Mouse (Mus musculus) liver, embryonic 12.5 days (tissue): ENCODE results near the gene Scgb1c1. TPM values are rescaled to one million over a fixed set of nuclear protein-coding genes. Genes with fewer than 3 reads are reported as not detected.
A peak's percentile ranks its signal among the peaks of the same experiment; 100 is the strongest.

ENCODE experiments used
- ATAC-seq: fragments of 200-750 bp; cut with Nextera tagmentation; 2 replicates; pipeline ENCODE4 v1.8.0; 2017; ENCODE audit warnings: moderate number of reproducible peaks, mild to moderate bottlenecking, moderate library complexity
- H3K27ac ChIP-seq: fragments of 300-500 bp; sonication (generic); 2 replicates; pipeline ENCODE4 v1.5.1; 2016; ENCODE audit warnings: mild to moderate bottlenecking
- H3K27me3 ChIP-seq: fragments of 300-500 bp; sonication (generic); replicated peaks from 2 replicates; pipeline ENCODE4 v1.6.1; 2016; ENCODE audit warnings: mild to moderate bottlenecking, moderate library complexity
- H3K36me3 ChIP-seq: fragments of 300-500 bp; sonication (generic); 2 replicates; pipeline ENCODE4 v1.6.1; 2016; ENCODE audit warnings: mild to moderate bottlenecking, moderate library complexity
- H3K4me1 ChIP-seq: fragments of 300-500 bp; sonication (generic); 2 replicates; pipeline ENCODE4 v1.6.1; 2016
- H3K4me2 ChIP-seq: fragments of 300-500 bp; sonication (generic); 2 replicates; pipeline ENCODE4 v1.6.1; 2016; ENCODE audit warnings: mild to moderate bottlenecking, moderate library complexity
- H3K4me3 ChIP-seq: fragments of 300-500 bp; sonication (generic); 2 replicates; pipeline ENCODE4 v1.5.1; 2016; ENCODE audit warnings: mild to moderate bottlenecking, moderate library complexity
- H3K9ac ChIP-seq: fragments of 300-500 bp; sonication (generic); 2 replicates; pipeline ENCODE4 v1.6.1; 2016; ENCODE audit warnings: mild to moderate bottlenecking, moderate library complexity
- H3K9me3 ChIP-seq: fragments of 300-500 bp; sonication (generic); replicated peaks from 2 replicates; pipeline ENCODE4 v1.6.1; 2016; ENCODE audit warnings: mild to moderate bottlenecking, moderate library complexity
- WGBS: fragments of 180-500 bp; shearing (Covaris S2); methylation state at CpG from one replicate; pipeline ENCODE4 v1.1.7; 2016; ENCODE audit not compliant: insufficient replicate concordance; 5-methylcytosine and 5-hydroxymethylcytosine counted together
- polyA plus RNA-seq: library from polyadenylated mRNA; unstranded; fragments of >200 nt; fragmentation: Nextera tagmentation; extraction: Ambion mirVana; gene quantifications from 2 replicates; pipeline ENCODE4 v1.2.1, GENCODE M21; 2016

Scgb1c1 gene
- polyA plus RNA-seq, 1 experiment from 2014 or later: not detected

DNA sequence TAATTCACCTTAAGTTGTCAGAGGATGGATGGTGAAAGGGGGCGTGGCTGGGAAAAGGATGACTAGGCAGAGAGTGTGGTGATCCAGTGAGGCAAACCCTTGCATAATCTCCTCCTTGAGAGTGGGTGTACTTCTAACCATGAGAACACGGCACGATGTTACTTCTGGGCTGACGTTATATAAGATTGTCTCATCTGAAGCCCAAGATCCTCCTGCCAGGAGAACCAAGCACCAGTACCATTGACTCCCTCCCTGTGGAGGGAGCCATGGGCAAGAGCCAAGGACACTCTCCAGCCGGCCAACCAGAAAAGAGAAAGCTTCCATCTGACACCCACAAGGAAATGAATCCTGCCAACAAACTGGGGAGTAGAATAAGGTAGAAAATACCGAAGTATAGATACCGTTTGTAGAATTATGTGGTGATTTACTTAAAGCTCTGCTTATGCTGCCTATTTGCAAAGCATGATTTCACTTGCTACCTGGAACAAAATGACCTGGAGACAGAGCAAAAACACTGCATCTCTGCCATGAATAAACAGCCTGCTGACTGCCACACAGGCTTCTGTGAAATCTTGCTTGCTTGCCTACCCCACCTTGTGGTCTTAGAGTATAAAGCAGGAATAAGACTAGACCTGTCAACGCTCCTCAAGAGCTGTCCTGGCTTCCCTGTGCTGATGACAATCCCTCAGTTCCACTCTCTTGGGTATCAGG lies 17.0 kb upstream of the Scgb1c1 start:
- 23% methylated on average over 8 of the region's 8 CpGs for WGBS
- Histone ChIP-seq H3K36me3 (no peaks in the 10 kb centered on the region), H3K4me3 (no peak overlapping the region), H3K9ac (no peak overlapping the region), H3K27ac (no peak overlapping the region), H3K4me2 (no peak overlapping the region), H3K9me3 (no peaks in the 10 kb centered on the region), H3K4me1 (no peaks in the 10 kb centered on the region), H3K27me3 (peaks cover 7% of the 10 kb centered on the region)
- no peak for ATAC-seq

DNA sequence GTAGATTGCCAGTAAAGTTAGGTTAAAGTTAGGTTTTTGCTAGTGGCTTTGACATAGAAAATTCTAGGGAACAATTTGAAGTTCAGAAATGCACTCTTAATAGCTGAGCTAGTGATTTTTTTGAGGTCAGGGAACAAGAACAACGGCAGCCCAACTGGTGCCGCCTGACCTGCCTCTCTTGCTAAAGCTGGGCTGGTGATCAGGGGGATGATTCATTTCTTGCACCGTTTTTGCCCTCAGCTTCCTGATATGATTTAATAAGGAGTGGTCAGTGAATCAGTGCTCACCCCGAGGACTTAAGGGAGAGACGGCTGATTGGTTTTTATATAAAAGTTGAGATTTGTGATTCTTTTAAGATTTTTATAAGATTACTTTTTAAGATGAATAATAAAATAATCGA lies 13.9 kb upstream of the Scgb1c1 start:
- H3K36me3 ChIP-seq: no peaks in the 10 kb centered on the region
- H3K4me3 ChIP-seq: no peak overlapping the region
- H3K27ac ChIP-seq: no peak overlapping the region
- 52% methylated on average over 6 of the region's 6 CpGs for WGBS
- no peak overlapping the region for H3K4me2 ChIP-seq
- peaks cover 9% of the 10 kb centered on the region for H3K4me1 ChIP-seq
- peaks cover 13% of the 10 kb centered on the region for H3K27me3 ChIP-seq
- no peak overlapping the region for H3K9ac ChIP-seq
- H3K9me3 ChIP-seq: no peaks in the 10 kb centered on the region
- no peak for ATAC-seq

DNA sequence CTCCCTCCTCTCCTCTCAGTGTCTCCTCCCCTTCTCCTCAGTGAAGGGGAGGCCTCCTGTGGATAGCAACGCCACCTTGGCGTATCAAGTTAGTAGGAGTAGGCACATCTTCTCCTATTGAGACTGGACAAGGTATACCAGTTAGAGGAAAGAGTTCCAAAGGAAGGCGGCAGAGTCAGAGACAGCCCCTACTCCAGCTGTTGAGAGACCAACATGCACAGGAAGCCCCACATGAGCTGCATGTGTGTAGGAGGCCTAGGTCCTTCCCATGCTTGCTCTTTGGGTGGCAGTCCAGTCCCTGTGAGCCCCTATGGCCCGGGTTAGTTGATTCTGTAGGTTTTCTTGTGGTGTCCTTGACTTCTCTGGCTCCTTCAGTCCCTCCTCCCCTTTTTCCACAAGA lies 12.0 kb upstream of the Scgb1c1 start:
- Histone ChIP-seq H3K36me3 (no peaks in the 10 kb centered on the region), H3K4me2 (no peak overlapping the region), H3K4me1 (peaks cover 9% of the 10 kb centered on the region), H3K27me3 (peaks cover 27% of the 10 kb centered on the region), H3K9me3 (no peaks in the 10 kb centered on the region), H3K9ac (no peak overlapping the region), H3K4me3 (no peak overlapping the region), H3K27ac (no peak overlapping the region)
- WGBS: 68% methylated on average over 4 of the region's 4 CpGs
- ATAC-seq: no peak

DNA sequence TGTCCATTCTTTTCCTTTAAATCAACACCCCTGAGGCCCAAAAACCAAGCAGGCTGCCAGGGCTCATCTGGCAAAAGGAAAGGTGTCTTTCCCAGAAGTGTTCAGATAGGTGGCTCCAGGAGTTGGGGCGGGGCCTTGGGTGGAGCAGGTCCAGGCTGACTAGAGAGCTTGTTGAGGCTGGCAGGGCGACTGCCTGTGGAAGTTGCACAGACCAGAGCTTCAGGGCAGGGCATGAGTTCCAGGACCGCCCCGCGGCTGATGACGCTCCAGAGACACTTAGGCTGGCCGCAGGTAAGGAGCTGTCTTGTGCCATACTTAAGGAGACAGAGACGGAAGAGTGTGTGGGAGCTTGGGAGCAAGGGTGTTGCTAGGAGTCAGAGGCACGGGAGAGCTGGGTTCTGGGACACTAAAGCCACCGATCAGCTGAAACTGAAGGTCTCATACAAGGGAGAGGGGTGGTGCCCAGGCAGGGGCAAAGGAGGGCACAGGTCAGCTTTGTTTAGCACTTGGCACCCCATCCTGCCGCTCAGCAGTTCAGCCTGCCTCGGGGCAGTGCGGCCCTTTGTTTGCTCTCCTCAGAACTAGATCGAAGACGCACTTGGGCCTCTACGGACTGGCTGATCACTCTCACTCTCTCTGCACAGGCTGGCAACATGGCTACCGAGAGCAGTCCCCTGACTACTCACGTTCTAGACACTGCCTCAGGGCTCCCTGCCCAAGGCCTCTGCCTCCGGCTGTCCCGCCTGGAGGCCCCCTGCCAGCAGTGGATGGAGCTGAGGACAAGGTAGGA lies 10.2 kb upstream of the Scgb1c1 start, which contains the start of gene Urah:
TSS of gene Urah (plus strand) at position 51 of the 790 bp plus-strand sequence.
- H3K9me3 ChIP-seq: no peaks in the 10 kb centered on the region
- no peak within 1 kb of the TSS for H3K4me3 ChIP-seq
- peak; percentile 62 for ATAC-seq
- peaks cover 43% of the 10 kb centered on the region for H3K27me3 ChIP-seq
- H3K27ac ChIP-seq: no peak within 1 kb of the TSS
- H3K4me1 ChIP-seq: peaks cover 9% of the 10 kb centered on the region
- H3K4me2 ChIP-seq: peak within 1 kb of the TSS; percentile 33
- no peak within 1 kb of the TSS for H3K9ac ChIP-seq
- no peaks in the 10 kb centered on the region for H3K36me3 ChIP-seq
- WGBS: 43% methylated on average over 20 of the region's 20 CpGs

DNA sequence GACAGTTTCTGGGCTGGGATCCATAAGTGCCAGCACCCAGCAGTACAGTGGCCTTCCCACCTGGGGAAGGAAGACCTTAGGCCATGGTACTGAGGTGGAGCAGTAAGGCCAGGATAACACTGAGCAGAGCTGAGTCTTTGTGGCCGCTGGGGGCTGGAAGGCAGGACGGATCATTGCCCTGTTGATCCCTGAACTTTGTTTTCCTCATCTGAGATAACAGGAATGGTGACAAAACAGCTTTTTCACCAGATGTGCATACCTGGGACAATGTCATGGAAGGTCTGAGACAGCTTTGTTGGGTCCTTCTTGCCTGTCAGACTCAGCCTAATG lies 9.6 kb upstream of the Scgb1c1 start:
- 57% methylated on average over 2 of the region's 2 CpGs for WGBS
- no peak overlapping the region for H3K9ac ChIP-seq
- no peaks in the 10 kb centered on the region for H3K36me3 ChIP-seq
- peak; percentile 24; the same call in 1 of the 2 replicates for ATAC-seq
- H3K4me1 ChIP-seq: peaks cover 9% of the 10 kb centered on the region
- H3K27ac ChIP-seq: no peak overlapping the region
- no peak overlapping the region for H3K4me3 ChIP-seq
- H3K27me3 ChIP-seq: peaks cover 48% of the 10 kb centered on the region
- H3K4me2 ChIP-seq: peak overlapping the region; percentile 33; the same call in 1 of the 2 replicates
- H3K9me3 ChIP-seq: no peaks in the 10 kb centered on the region

DNA sequence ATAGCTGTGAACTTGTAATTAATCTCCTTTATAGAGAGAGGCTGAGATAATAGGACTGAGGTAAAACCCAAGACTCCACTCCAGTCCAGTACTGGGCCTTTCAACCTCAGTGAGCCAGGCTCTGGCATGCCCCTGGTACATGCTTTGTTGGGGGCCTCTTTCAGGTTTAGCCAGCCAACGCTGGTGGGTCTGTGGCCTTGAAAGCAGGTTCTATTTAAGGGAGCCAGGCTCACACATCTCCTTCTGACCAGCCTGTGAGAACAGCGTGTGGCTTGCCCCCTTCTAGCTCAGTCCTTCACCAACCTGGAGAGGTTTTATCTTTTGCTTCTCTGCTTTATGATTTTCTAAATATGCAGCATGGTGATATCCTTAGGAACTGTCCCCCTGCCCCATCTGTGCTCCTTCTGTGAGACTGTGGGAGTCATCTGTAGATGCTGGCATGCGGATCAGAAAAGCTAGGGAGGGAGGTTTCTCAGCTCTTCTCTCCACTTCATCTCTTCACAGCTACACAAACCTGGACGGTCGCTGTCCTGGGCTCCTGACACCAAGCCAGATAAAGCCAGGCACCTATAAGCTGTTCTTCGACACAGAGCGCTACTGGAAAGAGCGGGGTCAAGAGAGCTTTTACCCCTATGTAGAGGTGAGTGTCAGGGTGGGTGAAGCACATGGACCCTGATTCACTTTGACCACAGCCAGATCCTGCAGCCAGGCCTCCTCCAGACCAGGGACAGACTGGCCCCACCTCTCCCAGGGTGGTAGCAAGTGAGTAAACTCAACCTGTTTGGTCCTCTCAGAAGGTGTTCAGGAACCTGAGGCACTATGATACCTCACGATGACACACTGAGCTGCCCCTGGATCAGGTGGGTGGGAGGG lies 8.9 kb upstream of the Scgb1c1 start:
- 74% methylated on average over 9 of the region's 9 CpGs for WGBS
- Histone ChIP-seq H3K4me3 (no peak overlapping the region), H3K27ac (no peak overlapping the region), H3K36me3 (no peaks in the 10 kb centered on the region), H3K9me3 (no peaks in the 10 kb centered on the region), H3K27me3 (peaks cover 55% of the 10 kb centered on the region), H3K9ac (no peak overlapping the region), H3K4me1 (peaks cover 9% of the 10 kb centered on the region), H3K4me2 (no peak overlapping the region)
- ATAC-seq: no peak

DNA sequence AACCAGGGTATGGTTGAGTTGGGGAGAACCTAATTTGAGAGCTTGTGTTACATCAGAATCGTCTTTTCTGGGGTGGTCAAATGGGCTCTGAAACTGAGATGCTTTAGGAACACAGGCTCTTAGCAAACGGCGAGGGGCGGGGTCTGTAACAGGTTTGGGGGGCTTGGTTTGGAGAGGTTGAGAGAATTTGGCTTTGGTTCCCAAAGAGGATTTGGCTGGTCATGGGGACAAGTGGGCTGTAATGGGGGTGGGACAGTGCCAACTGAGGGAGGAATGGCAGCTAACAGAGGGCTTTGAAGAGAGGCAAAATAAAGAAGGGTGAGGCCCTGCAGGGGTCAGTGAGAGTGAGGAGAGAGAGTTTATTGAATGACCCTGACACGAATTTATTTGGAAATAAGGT lies 5.8 kb upstream of the Scgb1c1 start:
- WGBS: 54% methylated on average over 5 of the region's 5 CpGs
- Histone ChIP-seq H3K9me3 (no peaks in the 10 kb centered on the region), H3K4me1 (peaks cover 9% of the 10 kb centered on the region), H3K27ac (no peak overlapping the region), H3K9ac (no peak overlapping the region), H3K36me3 (no peaks in the 10 kb centered on the region), H3K27me3 (peaks cover 68% of the 10 kb centered on the region), H3K4me2 (no peak overlapping the region), H3K4me3 (no peak overlapping the region)
- no peak for ATAC-seq

DNA sequence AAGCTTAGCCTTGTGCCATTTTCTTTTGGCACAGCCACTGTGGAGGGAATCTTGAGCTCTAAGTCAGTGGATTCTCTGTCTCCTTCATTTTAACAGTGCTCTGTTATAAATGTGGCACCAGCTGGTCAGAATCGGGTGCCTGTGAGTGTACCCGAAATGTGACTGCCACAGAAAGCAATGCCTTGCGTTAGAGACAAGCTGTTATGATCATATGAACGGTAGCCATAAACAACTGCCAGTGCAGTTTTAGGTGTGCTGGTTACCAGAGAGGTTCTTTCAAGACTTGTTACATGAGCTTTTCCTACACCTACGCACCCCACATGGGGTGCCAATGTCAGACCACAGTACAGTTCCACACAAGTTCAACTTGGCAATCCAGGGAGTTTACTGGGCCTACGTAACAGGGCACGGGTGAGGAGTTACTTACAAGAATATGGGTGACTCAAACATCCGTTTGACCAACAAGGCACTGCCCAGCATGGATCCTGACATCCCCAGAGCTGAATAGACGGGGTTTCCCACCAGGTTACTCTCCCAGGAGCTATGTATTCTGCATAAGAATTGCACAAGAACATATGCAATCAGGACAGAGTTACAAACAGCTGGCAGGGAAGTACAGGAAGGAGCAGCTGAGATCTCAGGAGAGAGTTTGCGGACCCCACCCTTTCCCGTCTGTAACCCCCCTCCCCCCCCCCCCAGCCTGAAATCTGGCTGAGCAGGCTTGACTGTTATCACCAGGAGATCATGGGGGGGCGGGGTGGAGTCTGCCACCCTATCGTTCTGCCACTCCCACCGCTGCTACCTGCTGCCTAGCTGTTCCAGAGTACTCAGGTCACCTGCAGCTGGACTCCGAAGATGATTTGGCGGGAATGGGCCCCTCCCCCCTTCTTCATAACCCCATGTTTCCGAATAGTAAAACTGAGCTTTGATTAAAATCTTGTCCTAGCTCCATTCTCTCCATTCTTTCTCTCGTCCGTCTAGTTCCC lies 4.3 kb upstream of the Scgb1c1 start:
- Histone ChIP-seq H3K27ac (no peak overlapping the region), H3K9me3 (no peaks in the 10 kb centered on the region), H3K27me3 (peaks cover 76% of the 10 kb centered on the region), H3K4me1 (no peaks in the 10 kb centered on the region), H3K9ac (no peak overlapping the region), H3K4me3 (no peak overlapping the region), H3K4me2 (no peak overlapping the region), H3K36me3 (no peaks in the 10 kb centered on the region)
- 31% methylated on average over 19 of the region's 19 CpGs for WGBS
- no peak for ATAC-seq

DNA sequence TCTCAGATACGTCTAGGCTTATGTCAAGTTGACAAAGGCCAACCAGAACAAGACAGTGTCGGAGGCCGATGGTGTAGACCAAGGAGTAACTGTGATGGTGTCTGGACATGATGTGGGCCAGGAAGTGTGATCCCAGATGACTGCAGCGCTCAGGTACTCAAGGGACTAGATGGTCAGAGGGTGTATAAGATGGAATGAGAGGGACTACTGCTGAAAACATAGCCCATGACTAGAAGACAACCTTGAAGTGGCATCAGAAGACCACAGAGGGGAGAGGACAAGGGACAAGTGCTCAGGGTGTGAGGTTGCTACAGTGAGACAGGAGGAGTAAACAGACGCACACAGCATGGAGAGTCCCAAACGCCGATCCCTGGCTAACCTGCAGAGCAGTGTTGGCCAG lies 1.5 kb upstream of the Scgb1c1 start:
- H3K36me3 ChIP-seq: no peaks in the 10 kb centered on the region
- H3K27ac ChIP-seq: no peak overlapping the region
- peaks cover 67% of the 10 kb centered on the region for H3K27me3 ChIP-seq
- H3K4me2 ChIP-seq: no peak overlapping the region
- H3K9me3 ChIP-seq: no peaks in the 10 kb centered on the region
- 59% methylated on average over 7 of the region's 7 CpGs for WGBS
- H3K9ac ChIP-seq: no peak overlapping the region
- no peak for ATAC-seq
- H3K4me1 ChIP-seq: no peaks in the 10 kb centered on the region
- H3K4me3 ChIP-seq: no peak overlapping the region

DNA sequence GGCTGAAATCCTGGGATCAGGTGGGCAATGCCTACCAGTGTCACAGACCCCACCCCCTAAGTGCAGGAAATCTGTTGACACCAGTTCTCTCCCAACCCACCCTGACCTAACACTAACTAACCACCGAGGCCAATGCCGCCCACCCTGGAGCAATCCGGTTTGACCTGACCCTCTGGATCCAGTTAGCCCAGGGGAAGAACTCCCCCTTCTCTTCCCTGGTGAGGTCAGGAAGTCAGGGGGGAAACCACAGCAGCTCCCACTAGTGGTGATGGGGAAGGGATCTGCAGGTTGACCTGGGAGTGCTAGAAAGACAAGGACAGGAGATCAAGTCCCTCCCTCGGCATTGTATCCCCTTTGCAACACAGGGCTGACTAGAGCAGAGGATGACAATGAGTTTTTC lies 336 bp downstream of the Scgb1c1 start:
- Histone ChIP-seq H3K4me1 (no peaks in the 10 kb centered on the region), H3K9ac (no peak overlapping the region), H3K27me3 (peaks cover 48% of the 10 kb centered on the region), H3K4me2 (no peak overlapping the region), H3K36me3 (no peaks in the 10 kb centered on the region), H3K9me3 (no peaks in the 10 kb centered on the region), H3K4me3 (no peak overlapping the region), H3K27ac (no peak overlapping the region)
- no peak for ATAC-seq
- whole genome bisulfite sequencing: 64% methylated on average over 4 of the region's 4 CpGs

DNA sequence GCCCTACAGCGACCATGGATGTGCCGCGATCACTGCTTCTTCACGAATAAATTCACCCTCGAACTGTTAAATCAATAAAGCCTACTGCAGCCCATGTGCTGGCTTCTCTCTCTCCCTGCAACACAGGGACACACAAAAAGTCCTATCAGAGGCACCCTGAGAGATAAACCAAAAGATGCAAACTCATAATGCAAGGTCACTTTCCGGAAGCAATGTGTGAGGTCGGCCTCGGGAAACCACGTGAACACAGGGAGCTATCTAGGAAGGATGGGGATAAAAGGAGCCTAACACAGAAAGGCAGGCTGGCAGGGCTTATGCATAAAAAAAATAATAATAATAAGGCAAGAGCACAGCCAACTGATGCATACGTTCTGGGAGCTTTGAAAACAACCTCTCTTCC lies 1.3 kb downstream of the Scgb1c1 start:
- Histone ChIP-seq H3K9me3 (no peaks in the 10 kb centered on the region), H3K9ac (no peak overlapping the region), H3K36me3 (peaks cover 8% of the 10 kb centered on the region), H3K4me1 (no peaks in the 10 kb centered on the region), H3K4me3 (no peak overlapping the region), H3K27me3 (peaks cover 38% of the 10 kb centered on the region), H3K27ac (no peak overlapping the region), H3K4me2 (no peak overlapping the region)
- no peak for ATAC-seq
- WGBS: 63% methylated on average over 10 of the region's 10 CpGs
